Mouse (Mus musculus): ENCODE measurements around the gene Raf1.

GRCm38 (mm10) chr6:115672700-115673099 is 3.7 kb downstream of the Raf1 start:
- TF ChIP-seq CTCF (IDR thresholded peaks at IDR 0.05; ENCODE audit: low read depth) (no peak), EP300 (IDR thresholded peaks at IDR 0.05; ENCODE audit: low read depth) (no peak)

Measured in liver, postnatal 0 days (tissue).